Mouse (Mus musculus) MEL (cell line): ENCODE results near the gene Phlda3. TPM values are rescaled to one million over a fixed set of nuclear protein-coding genes. Genes with fewer than 3 reads are reported as not detected.

Experiments
- DNase-seq: peaks from one replicate; pipeline ENCODE4 v3.0.0; 2011; ENCODE audit warnings: low read depth, low spot score
- H3K27ac ChIP-seq: 2 replicates; pipeline ENCODE4 v1.5.1; 2012; ENCODE audit warnings: low read depth, mild to moderate bottlenecking, control low read depth, low read length, moderate library complexity; ENCODE audit not compliant: control insufficient read depth
- H3K27me3 ChIP-seq, 2 experiments: fragments of 150-350 bp in 1 of 2; sonication (generic) in 1 of 2; 2 replicates each; pipeline ENCODE4 v1.6.1; 2012; ENCODE audit warnings: low read length in 2 of 2, mild to moderate bottlenecking in 2 of 2, improper control_type of control experiment in 1 of 2, moderate library complexity in 1 of 2; ENCODE audit not compliant: insufficient read depth in 2 of 2, control insufficient read depth in 1 of 2
- H3K36me3 ChIP-seq, 2 experiments: 2 replicates each; pipeline ENCODE4 v1.6.1; 2012 to 2014; ENCODE audit warnings: low read length in 2 of 2, improper control_type of control experiment in 1 of 2, inconsistent platforms in 1 of 2, mild to moderate bottlenecking in 1 of 2; ENCODE audit not compliant: insufficient read depth in 2 of 2, control insufficient read depth in 1 of 2
- H3K4me1 ChIP-seq, 2 experiments: fragments of 150-350 bp in 1 of 2; sonication (generic) in 1 of 2; 2 replicates each; pipeline ENCODE4 v1.6.1; 2012; ENCODE audit warnings: low read length in 2 of 2, improper control_type of control experiment in 1 of 2, mild to moderate bottlenecking in 1 of 2; ENCODE audit not compliant: insufficient read depth in 2 of 2, control insufficient read depth in 1 of 2
- H3K4me3 ChIP-seq, 2 experiments: fragments of 150-350 bp in 1 of 2; sonication (generic) in 1 of 2; 2 replicates each; pipeline ENCODE4 v1.5.1; 2012; ENCODE audit warnings: low read depth in 2 of 2, low read length in 2 of 2, mild to moderate bottlenecking in 2 of 2, moderate library complexity in 2 of 2, control low read depth in 1 of 2, improper control_type of control experiment in 1 of 2; ENCODE audit not compliant: control insufficient read depth in 1 of 2, insufficient read depth in 1 of 2
- H3K79me2 ChIP-seq: 2 replicates; pipeline ENCODE4 v1.6.1; 2012; ENCODE audit warnings: mild to moderate bottlenecking, low read length, moderate library complexity; ENCODE audit not compliant: control insufficient read depth, poor library complexity, insufficient read depth
- H3K9ac ChIP-seq: 2 replicates; pipeline ENCODE4 v1.6.1; 2012; ENCODE audit warnings: low read depth, mild to moderate bottlenecking, control low read depth, low read length, moderate library complexity; ENCODE audit not compliant: control insufficient read depth, poor library complexity, severe bottlenecking
- H3K9me3 ChIP-seq: fragments of 150-350 bp; sonication (generic); replicated peaks from 2 replicates; pipeline ENCODE4 v1.6.1; 2012; ENCODE audit warnings: mild to moderate bottlenecking, low read length, improper control_type of control experiment, moderate library complexity; ENCODE audit not compliant: insufficient read depth
- CTCF ChIP-seq, 3 experiments: IDR thresholded peaks in 2 of 3; conservative IDR thresholded peaks in 1 of 3; 2 replicates each; pipeline ENCODE4 v1.5.1; 2011 to 2012; ENCODE audit warnings: low read length in 3 of 3, low read depth in 2 of 3, mild to moderate bottlenecking in 2 of 3, improper control_type of control experiment in 1 of 3, inconsistent platforms in 1 of 3, mixed read lengths in 1 of 3, moderate library complexity in 1 of 3; ENCODE audit not compliant: control insufficient read depth in 1 of 3, insufficient read depth in 1 of 3, poor library complexity in 1 of 3, severe bottlenecking in 1 of 3
- EP300 ChIP-seq, 2 experiments: IDR thresholded peaks; 2 replicates each; pipeline ENCODE4 v1.6.1; 2011; ENCODE audit warnings: improper control_type of control experiment in 2 of 2, low read length in 2 of 2, low read depth in 1 of 2, mild to moderate bottlenecking in 1 of 2
- ETS1 ChIP-seq: IDR thresholded peaks from 2 replicates; pipeline ENCODE4 v1.6.1; 2012; ENCODE audit warnings: low read depth, mild to moderate bottlenecking, inconsistent platforms, low read length, improper control_type of control experiment, moderate library complexity
- GATA1 ChIP-seq: IDR thresholded peaks from 2 replicates; pipeline ENCODE4 v1.6.1; 2011; ENCODE audit warnings: low read depth, low read length, improper control_type of control experiment
- MAFK ChIP-seq: IDR thresholded peaks from 2 replicates; pipeline ENCODE4 v1.6.1; 2011; ENCODE audit warnings: low read depth, mild to moderate bottlenecking, low read length, improper control_type of control experiment, borderline replicate concordance
- MAX ChIP-seq: IDR thresholded peaks from 2 replicates; pipeline ENCODE4 v1.6.1; 2011; ENCODE audit warnings: low read length, improper control_type of control experiment
- MAZ ChIP-seq: IDR thresholded peaks from 2 replicates; pipeline ENCODE4 v1.6.1; 2012; ENCODE audit warnings: low read depth, mild to moderate bottlenecking, inconsistent platforms, low read length, improper control_type of control experiment
- MEF2A ChIP-seq: IDR thresholded peaks from 2 replicates; pipeline ENCODE4 v1.6.1; 2014; ENCODE audit warnings: low read depth, mild to moderate bottlenecking, inconsistent platforms, low read length, improper control_type of control experiment; ENCODE audit not compliant: poor library complexity, insufficient replicate concordance, severe bottlenecking; ENCODE audit errors: extremely low read depth
- NRF1 ChIP-seq: IDR thresholded peaks from 2 replicates; pipeline ENCODE4 v1.6.1; 2014; ENCODE audit warnings: low read depth, mild to moderate bottlenecking, inconsistent platforms, low read length, improper control_type of control experiment, moderate library complexity; ENCODE audit not compliant: poor library complexity, insufficient read depth, severe bottlenecking
- POLR2A ChIP-seq, 2 experiments: IDR thresholded peaks; 2 replicates each; pipeline ENCODE4 v1.6.1; 2011 to 2012; ENCODE audit warnings: low read length in 2 of 2, mild to moderate bottlenecking in 2 of 2, control low read depth in 1 of 2, improper control_type of control experiment in 1 of 2, low read depth in 1 of 2, moderate library complexity in 1 of 2; ENCODE audit not compliant: control insufficient read depth in 1 of 2, insufficient read depth in 1 of 2, poor library complexity in 1 of 2
- POLR2AphosphoS2 ChIP-seq: IDR thresholded peaks from 2 replicates; pipeline ENCODE4 v1.6.1; 2011; ENCODE audit warnings: low read length, improper control_type of control experiment
- POLR2AphosphoS5 ChIP-seq: IDR thresholded peaks from 2 replicates; pipeline ENCODE4 v1.6.1; 2012; ENCODE audit warnings: low read depth, borderline replicate concordance, mild to moderate bottlenecking, inconsistent platforms, low read length, moderate library complexity, mixed read lengths
- RCOR1 ChIP-seq: IDR thresholded peaks from 2 replicates; pipeline ENCODE4 v1.6.1; 2012; ENCODE audit warnings: low read depth, mild to moderate bottlenecking, inconsistent platforms, low read length, improper control_type of control experiment
- SMC3 ChIP-seq: IDR thresholded peaks from 2 replicates; pipeline ENCODE4 v1.6.1; 2011; ENCODE audit warnings: low read depth, low read length, improper control_type of control experiment
- TCF12 ChIP-seq: IDR thresholded peaks from 2 replicates; pipeline ENCODE4 v1.6.1; 2014; ENCODE audit warnings: low read depth, mild to moderate bottlenecking, inconsistent platforms, low read length, improper control_type of control experiment, moderate library complexity
- USF1 ChIP-seq: IDR thresholded peaks from 2 replicates; pipeline ENCODE4 v1.6.1; 2014; ENCODE audit warnings: low read depth, mild to moderate bottlenecking, inconsistent platforms, low read length, improper control_type of control experiment, moderate library complexity
- USF2 ChIP-seq, 2 experiments: IDR thresholded peaks; 2 replicates each; pipeline ENCODE4 v1.6.1; 2011 to 2012; ENCODE audit warnings: improper control_type of control experiment in 2 of 2, low read length in 2 of 2, borderline replicate concordance in 1 of 2, inconsistent platforms in 1 of 2, low read depth in 1 of 2, mild to moderate bottlenecking in 1 of 2; ENCODE audit not compliant: insufficient read depth in 1 of 2
- ZKSCAN1 ChIP-seq: IDR thresholded peaks from 2 replicates; pipeline ENCODE4 v1.6.1; 2012; ENCODE audit warnings: low read depth, mild to moderate bottlenecking, inconsistent platforms, low read length, improper control_type of control experiment, moderate library complexity
- ZMIZ1 ChIP-seq: IDR thresholded peaks from 2 replicates; pipeline ENCODE4 v1.6.1; 2012; ENCODE audit warnings: low read depth, mild to moderate bottlenecking, inconsistent platforms, low read length, improper control_type of control experiment, moderate library complexity
- ZNF384 ChIP-seq: IDR thresholded peaks from 2 replicates; pipeline ENCODE4 v1.6.1; 2012; ENCODE audit warnings: low read depth, mild to moderate bottlenecking, inconsistent platforms, low read length, improper control_type of control experiment
- polyA plus RNA-seq, 2 experiments: library from polyadenylated mRNA; stranded (reverse) in 1 of 2; unstranded in 1 of 2; fragments of >175 nt in 1 of 2; fragments of >200 nt in 1 of 2; gene quantifications; 2 replicates each; pipeline versions ENCODE4 v1.2.1 to v1.2.4; 2012; ENCODE audit warnings: low replicate concordance in 2 of 2, low read depth in 1 of 2; ENCODE audit not compliant: insufficient read length in 2 of 2, insufficient read depth in 1 of 2, missing spikeins in 1 of 2
- total RNA-seq: library from RNA; depleted of rRNA; stranded (reverse); fragments of 300-350 nt; gene quantifications from 2 replicates; pipeline ENCODE4 v1.2.3, GENCODE M21; 2012

The Phlda3 gene
- total and polyA plus RNA-seq, 3 experiments: 7.7 to 20.0 TPM; not detected in 1

DNA sequence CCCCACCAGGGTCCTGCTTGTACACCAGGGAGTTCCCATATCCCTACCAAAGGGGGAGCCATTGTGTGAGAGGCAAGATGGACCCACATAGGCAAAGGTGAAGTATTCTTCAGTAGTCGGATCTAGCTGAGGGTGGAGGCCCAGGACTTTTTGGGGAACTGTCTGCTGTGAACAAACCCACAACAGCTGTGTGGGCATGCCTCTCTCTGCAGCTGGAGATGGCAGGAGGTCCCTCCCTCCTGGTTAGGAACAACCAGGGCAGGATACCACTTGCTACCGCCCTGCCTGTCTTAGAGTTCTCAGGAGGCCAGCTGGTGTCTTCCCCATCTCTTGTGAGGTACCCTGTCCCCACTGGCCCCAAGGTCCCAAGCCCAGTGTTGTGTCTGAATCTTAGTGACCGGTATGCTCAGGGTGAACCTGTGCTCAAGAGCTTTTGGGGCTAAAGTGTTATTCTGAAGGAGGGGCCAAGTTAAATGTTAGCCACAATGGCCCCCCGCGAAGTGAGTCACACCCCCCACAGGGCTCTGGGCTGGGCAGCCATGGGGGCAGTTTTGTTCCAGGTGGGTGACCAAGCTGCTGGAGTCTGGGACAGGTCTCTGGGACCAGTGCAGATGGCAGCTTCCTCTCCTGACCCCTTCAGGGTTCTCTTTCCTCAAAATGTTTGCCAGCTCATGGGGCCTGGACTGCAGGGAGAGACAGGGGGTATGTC lies 47.9 kb downstream of the Phlda3 start:
- no peaks in the 10 kb centered on the region; a peak in 1 of 4 replicates for H3K4me1 ChIP-seq
- H3K4me3 ChIP-seq: no peak overlapping the region
- no peaks in the 10 kb centered on the region for H3K79me2 ChIP-seq
- peaks cover 7 to 24% of the 10 kb centered on the region in 2 experiments for H3K27me3 ChIP-seq
- no peak for TF ChIP-seq MAX
- TF ChIP-seq USF2 (IDR thresholded peaks at IDR 0.05; ENCODE audit: borderline replicate concordance in 1 of 2, insufficient read depth in 1 of 2, low read depth in 1 of 2, low read length in 2 of 2): no peak
- TF ChIP-seq MAFK: no peak
- no peak for TF ChIP-seq POLR2AphosphoS5
- no peak for TF ChIP-seq CTCF (IDR thresholded peaks at IDR 0.05 in 2 of 3, conservative IDR thresholded peaks at IDR 0.05 in 1 of 3; ENCODE audit: control insufficient read depth in 1 of 3, insufficient read depth in 1 of 3, low read depth in 2 of 3, low read length in 3 of 3, poor library complexity in 1 of 3, severe bottlenecking in 1 of 3)
- no peak for TF ChIP-seq TCF12
- TF ChIP-seq POLR2A (IDR thresholded peaks at IDR 0.05; ENCODE audit: control insufficient read depth in 1 of 2, insufficient read depth in 1 of 2, low read depth in 1 of 2, low read length in 2 of 2, poor library complexity in 1 of 2): no peak
- TF ChIP-seq ZKSCAN1: no peak
- no peak for TF ChIP-seq SMC3
- TF ChIP-seq RCOR1: no peak
- no peak for TF ChIP-seq MAZ
- no peak for TF ChIP-seq USF1
- no peak for DNase-seq
- no peak overlapping the region for H3K27ac ChIP-seq
- H3K9me3 ChIP-seq: no peaks in the 10 kb centered on the region
- H3K9ac ChIP-seq: no peak overlapping the region
- no peaks in the 10 kb centered on the region for H3K36me3 ChIP-seq

DNA sequence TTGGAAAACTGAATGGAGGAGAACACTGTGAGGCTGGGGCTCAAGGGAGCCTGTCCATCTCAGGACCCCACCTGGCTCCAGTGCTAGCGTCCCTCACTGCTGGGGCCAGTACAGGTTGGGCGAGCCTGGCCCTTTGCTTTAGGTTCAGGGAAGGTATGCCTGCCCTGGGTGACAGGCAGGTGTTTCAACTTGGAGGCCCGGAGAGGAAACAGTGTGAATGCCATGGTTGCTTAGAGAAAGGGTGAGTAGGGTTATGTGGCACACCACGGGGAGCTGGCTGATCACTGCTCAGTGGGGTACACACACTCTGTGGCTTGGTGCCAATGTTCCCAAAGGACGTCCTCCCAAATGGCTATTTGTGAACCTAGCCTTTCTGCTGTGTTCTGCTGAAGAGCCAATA lies 48.6 kb downstream of the Phlda3 start:
- DNase-seq: no peak
- H3K79me2 ChIP-seq: no peaks in the 10 kb centered on the region
- H3K9ac ChIP-seq: no peak overlapping the region
- no peaks in the 10 kb centered on the region for H3K9me3 ChIP-seq
- no peak for TF ChIP-seq GATA1
- TF ChIP-seq EP300 (IDR thresholded peaks at IDR 0.05; ENCODE audit: low read depth in 1 of 2, low read length in 2 of 2): no peak
- no peak for TF ChIP-seq POLR2AphosphoS2
- TF ChIP-seq MAX: no peak
- TF ChIP-seq USF2 (IDR thresholded peaks at IDR 0.05; ENCODE audit: borderline replicate concordance in 1 of 2, insufficient read depth in 1 of 2, low read depth in 1 of 2, low read length in 2 of 2): no peak
- no peak for TF ChIP-seq ZMIZ1
- no peak for TF ChIP-seq USF1
- no peak for TF ChIP-seq MEF2A
- TF ChIP-seq ETS1: no peak
- no peak for TF ChIP-seq SMC3
- TF ChIP-seq RCOR1: no peak
- TF ChIP-seq ZNF384: no peak
- TF ChIP-seq NRF1: no peak
- no peak overlapping the region for H3K27ac ChIP-seq
- no peak overlapping the region for H3K4me3 ChIP-seq
- peaks cover 7 to 21% of the 10 kb centered on the region in 2 experiments for H3K27me3 ChIP-seq
- no peaks in the 10 kb centered on the region; a peak in 1 of 4 replicates for H3K4me1 ChIP-seq
- no peaks in the 10 kb centered on the region for H3K36me3 ChIP-seq
